Mouse (Mus musculus): ENCODE measurements around the gene Mtr.

DNA sequence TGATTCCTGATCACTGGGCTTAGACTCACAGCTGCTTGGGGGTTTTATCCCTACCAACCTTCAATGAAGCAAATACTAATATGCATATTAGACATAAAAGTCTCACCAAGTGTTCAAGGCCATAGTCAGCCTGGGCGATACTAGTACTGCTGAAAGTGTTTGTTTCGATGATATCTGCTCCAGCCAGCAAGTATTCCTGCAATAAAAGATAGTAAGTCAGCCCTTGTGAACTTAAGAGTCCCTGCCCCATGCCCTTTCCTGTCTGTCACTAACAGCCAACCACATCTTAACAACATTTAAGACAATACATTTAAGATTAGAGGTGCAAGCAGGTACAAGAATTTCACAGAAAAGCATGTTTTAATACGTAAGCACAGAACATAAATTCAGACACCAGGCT lies 7.4 kb downstream of the Mtr start:
- TF ChIP-seq EP300 (IDR thresholded peaks at IDR 0.05; ENCODE audit: insufficient read depth, low read depth, low read length): no peak
- TF ChIP-seq CTCF (IDR thresholded peaks at IDR 0.05; ENCODE audit: low read depth, low read length): no peak
- TF ChIP-seq POLR2A (IDR thresholded peaks at IDR 0.05; ENCODE audit: insufficient read depth, low read length): no peak

Measured in ES-Bruce4 (cell line).